Mouse (Mus musculus) G1E (cell line): ENCODE results near the gene Gm28308. TPM values are rescaled to one million over a fixed set of nuclear protein-coding genes. Genes with fewer than 3 reads are reported as not detected.

Experiments
- ATAC-seq: 2 replicates; pipeline ENCODE4 v1.8.0; 2016; ENCODE audit warnings: mild to moderate bottlenecking; ENCODE audit not compliant: insufficient number of reproducible peaks, poor library complexity, low FRiP score, severe bottlenecking; ENCODE audit errors: extremely low read depth
- DNase-seq: peaks from one replicate; pipeline ENCODE4 v3.0.0; 2012; ENCODE audit warnings: low spot score
- H3K27me3 ChIP-seq: 2 replicates; pipeline ENCODE4 v1.6.1; 2012; ENCODE audit warnings: mild to moderate bottlenecking, low read length, inconsistent platforms; ENCODE audit not compliant: insufficient read depth
- H3K36me3 ChIP-seq: replicated peaks from 2 replicates; pipeline ENCODE3; 2012; ENCODE audit warnings: mild to moderate bottlenecking, inconsistent platforms
- H3K4me1 ChIP-seq: 2 replicates; pipeline ENCODE4 v1.6.1; 2012; ENCODE audit warnings: low read depth, low read length, inconsistent platforms, mixed read lengths; ENCODE audit not compliant: insufficient read depth
- H3K4me3 ChIP-seq: 2 replicates; pipeline ENCODE4 v1.5.1; 2012; ENCODE audit warnings: low read depth, mild to moderate bottlenecking, inconsistent platforms, low read length, moderate library complexity, mixed read lengths
- H3K9me3 ChIP-seq: replicated peaks from 2 replicates; pipeline ENCODE4 v1.6.1; 2012; ENCODE audit warnings: inconsistent platforms
- CTCF ChIP-seq: IDR thresholded peaks from 2 replicates; pipeline ENCODE4 v1.5.1; 2012; ENCODE audit warnings: low read depth, low read length, inconsistent platforms, mixed read lengths
- GATA1 ChIP-seq: IDR thresholded peaks from 2 replicates; pipeline ENCODE4 v1.6.1; 2012; ENCODE audit warnings: borderline replicate concordance, low read length, inconsistent platforms, mixed read lengths
- GATA2 ChIP-seq: IDR thresholded peaks from 2 replicates; pipeline ENCODE4 v1.6.1; 2012; ENCODE audit warnings: low read depth, low read length, inconsistent platforms, borderline replicate concordance
- POLR2AphosphoS5 ChIP-seq: IDR thresholded peaks from 2 replicates; pipeline ENCODE4 v1.6.1; 2012; ENCODE audit warnings: low read depth, low read length, inconsistent platforms; ENCODE audit not compliant: insufficient replicate concordance
- TAL1 ChIP-seq: conservative IDR thresholded peaks from 2 replicates; pipeline ENCODE4 v1.6.1; 2012; ENCODE audit warnings: low read depth, low read length, inconsistent platforms, mixed read lengths
- polyA plus RNA-seq: library from polyadenylated mRNA; stranded (reverse); fragments of >175 nt; gene quantifications from 2 replicates; pipeline ENCODE4 v1.2.3, GENCODE M21; 2012
- total RNA-seq, 2 experiments: library from RNA; stranded (forward) in 1 of 2; stranded (reverse) in 1 of 2; fragments of 200-1000 nt in 1 of 2; fragments of >200 nt in 1 of 2; fragmentation: Nextera tagmentation in 1 of 2; gene quantifications; 2 replicates each; pipeline ENCODE4 v1.2.3; 2014 to 2017

Gm28308 gene
- total and polyA plus RNA-seq, 3 experiments = not detected

DNA sequence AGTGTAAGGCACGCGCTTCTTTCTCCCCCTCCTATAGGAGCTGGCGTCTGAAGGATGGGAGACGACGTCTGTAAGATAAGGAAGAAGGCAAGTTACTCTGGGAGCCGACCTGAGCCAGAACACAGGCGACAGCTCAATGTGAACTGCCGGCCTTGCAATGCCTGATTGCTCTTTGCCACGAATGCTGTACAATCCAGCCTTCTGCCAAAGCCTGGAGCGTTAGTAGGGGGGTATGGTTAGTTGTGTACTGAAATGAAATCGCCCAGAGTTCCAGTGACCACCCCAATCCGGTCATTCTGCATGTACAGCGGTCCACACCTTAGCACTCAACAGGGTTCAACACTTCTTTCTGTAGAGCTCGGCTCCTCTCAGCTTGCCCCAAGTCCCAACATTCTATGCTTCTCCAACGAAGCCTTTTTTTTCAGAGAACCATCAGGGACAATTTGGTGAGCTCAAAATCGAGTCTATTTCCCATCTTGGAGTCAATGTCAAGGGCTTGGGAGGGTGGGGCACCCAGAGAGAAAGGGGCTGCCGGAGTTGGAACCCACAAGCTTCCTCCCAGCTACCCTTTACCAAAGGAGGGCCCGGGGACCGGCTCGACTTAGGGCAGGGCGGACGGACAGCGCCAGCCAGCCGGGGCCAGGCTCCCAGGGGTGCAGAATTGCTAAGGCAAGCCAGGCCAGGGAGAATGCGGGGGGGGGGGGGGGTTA is 46.1 kb upstream of the Gm28308 start:
- Histone ChIP-seq H3K36me3 (no peaks in the 10 kb centered on the region), H3K4me3 (no peak overlapping the region), H3K27me3 (peaks cover 13% of the 10 kb centered on the region), H3K9me3 (peaks cover 12% of the 10 kb centered on the region), H3K4me1 (no peaks in the 10 kb centered on the region)
- no peak for ATAC-seq
- no peak for TF ChIP-seq POLR2AphosphoS5
- TF ChIP-seq TAL1 = no peak
- no peak for TF ChIP-seq CTCF
- TF ChIP-seq GATA1 = no peak
- TF ChIP-seq GATA2 = no peak
- DNase-seq = no peak

DNA sequence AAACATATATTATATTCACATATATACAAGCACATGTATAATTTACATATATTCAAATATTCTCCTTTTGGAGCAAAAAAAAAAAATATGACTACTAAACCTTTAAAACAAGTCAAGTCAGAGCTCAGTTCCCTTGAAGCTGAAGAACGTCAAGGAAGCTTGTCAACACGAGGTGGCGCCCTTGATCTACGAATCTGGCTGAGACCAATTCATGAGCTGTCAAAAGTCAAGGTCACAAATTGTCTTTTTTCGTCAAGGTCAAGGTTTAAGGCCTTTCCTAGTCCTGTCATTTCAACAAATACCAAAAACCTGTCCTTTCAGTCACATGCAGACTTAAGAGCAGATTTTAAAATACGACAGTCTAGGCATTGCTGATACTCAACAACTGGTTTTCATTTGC is 43.8 kb upstream of the Gm28308 start:
- Histone ChIP-seq H3K36me3 (no peaks in the 10 kb centered on the region), H3K9me3 (peaks cover 12% of the 10 kb centered on the region), H3K4me1 (no peaks in the 10 kb centered on the region), H3K27me3 (peaks cover 14% of the 10 kb centered on the region; the same call in 1 of the 2 replicates), H3K4me3 (no peak overlapping the region)
- ATAC-seq = no peak
- no peak for TF ChIP-seq GATA1
- TF ChIP-seq POLR2AphosphoS5 = no peak
- TF ChIP-seq CTCF = no peak
- no peak for TF ChIP-seq TAL1
- no peak for DNase-seq

DNA sequence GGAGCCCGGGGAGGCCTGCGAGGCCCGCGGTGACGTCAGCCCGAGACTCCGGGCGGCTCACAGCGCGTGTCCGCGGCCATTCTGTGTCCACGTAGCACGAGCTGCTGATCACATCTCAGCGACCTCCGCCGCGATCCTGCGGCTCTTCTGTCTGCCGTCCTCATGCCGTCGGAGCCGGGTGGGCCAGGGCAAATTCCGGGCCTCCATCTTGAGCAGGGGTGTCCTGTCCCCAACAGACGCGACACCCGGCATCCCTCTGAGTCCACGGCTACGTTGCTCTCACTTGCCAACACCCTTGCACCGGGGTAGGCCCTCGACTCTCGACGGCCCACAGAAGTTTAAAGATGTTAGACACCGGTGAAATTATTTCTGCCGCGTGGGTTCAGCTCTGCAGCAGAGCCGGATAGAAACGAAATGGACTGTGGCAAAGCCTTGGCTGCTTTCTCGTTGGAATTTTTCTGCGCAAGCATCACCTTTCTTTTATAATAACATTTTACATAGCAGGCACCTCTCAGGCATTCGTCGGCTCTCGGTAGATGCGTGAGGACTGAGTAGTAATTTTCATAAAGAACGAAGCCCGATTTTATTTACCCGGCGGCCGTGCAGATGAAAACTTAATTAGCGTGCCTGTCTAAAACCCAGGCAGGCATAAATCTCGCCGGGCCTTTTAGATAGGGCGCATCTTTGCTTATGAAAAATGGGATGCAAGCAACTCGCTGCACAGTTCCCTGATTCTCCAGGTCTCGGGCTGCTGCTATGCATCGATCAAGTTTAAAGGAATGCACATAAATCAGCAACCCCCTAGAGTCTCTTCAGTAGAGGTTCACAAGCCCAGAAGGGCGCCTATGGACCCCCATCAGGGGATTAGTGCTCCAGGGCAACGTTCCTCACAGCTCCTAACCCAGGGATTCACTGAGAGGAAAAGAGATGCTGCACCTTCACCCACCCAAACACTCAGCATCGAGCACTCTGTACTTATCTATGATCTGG is 40.7 kb upstream of the Gm28308 start:
- H3K4me1 ChIP-seq = no peaks in the 10 kb centered on the region
- H3K4me3 ChIP-seq = no peak overlapping the region
- H3K27me3 ChIP-seq = peaks cover 28% of the 10 kb centered on the region
- no peak for DNase-seq
- TF ChIP-seq GATA2 = no peak
- no peak for TF ChIP-seq POLR2AphosphoS5
- TF ChIP-seq TAL1 = no peak
- TF ChIP-seq GATA1 = no peak
- no peak for TF ChIP-seq CTCF
- H3K9me3 ChIP-seq = no peaks in the 10 kb centered on the region
- no peaks in the 10 kb centered on the region for H3K36me3 ChIP-seq
- no peak for ATAC-seq

- no peaks in the 10 kb centered on the region for H3K4me1 ChIP-seq
- no peaks in the 10 kb centered on the region for H3K9me3 ChIP-seq
- peaks cover 37% of the 10 kb centered on the region for H3K27me3 ChIP-seq
- no peaks in the 10 kb centered on the region for H3K36me3 ChIP-seq
- TF ChIP-seq POLR2AphosphoS5 (no peak), GATA2 (no peak), TAL1 (no peak), GATA1 (no peak), CTCF (no peak)
- no peak overlapping the region for H3K4me3 ChIP-seq
- no peak for DNase-seq
- ATAC-seq = no peak
Observed at GRCm38 (mm10) chr6:52252775-52253376, 39.7 kb upstream of the Gm28308 start.

DNA sequence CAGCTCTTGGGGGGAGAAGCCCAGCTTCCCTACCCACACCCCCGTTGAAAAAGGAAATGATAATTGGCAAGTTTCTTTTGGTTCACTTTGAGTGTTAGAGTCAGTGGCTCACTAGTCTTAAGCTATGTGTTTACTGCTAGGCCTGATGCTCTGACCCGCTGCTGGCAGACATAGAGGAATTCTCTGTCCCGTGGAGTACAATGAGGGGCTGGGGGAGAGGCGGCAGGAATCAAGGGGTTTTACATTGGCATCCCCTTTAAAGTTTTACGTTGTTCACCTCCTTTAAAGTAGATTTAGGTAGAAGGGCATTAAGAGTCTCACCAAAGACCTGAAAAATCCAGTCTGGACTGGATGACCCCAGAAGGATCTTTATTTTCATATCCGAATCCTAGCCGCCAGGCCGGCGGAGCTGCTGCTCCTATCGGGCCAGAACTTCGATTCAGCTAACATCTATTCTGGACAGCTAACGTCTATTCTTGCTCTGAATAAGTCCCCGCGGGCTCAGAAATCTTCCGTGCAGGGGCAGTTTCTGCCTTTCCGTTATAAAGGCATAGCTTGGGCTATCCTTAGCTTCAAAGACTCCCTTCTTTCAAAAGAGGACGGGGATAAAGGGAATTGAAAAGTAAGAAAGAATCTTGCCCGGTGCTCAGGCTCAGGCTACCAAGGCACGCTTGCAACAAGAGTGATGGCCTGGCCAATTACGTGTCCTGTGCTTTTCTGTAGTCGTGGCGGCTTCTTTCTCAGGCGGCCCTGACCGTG is 39.1 kb upstream of the Gm28308 start:
- no peak for TF ChIP-seq TAL1
- no peak for TF ChIP-seq GATA1
- no peak for TF ChIP-seq POLR2AphosphoS5
- no peak for TF ChIP-seq CTCF
- no peak for TF ChIP-seq GATA2
- DNase-seq = no peak
- H3K4me3 ChIP-seq = no peak overlapping the region
- ATAC-seq = no peak
- peaks cover 41% of the 10 kb centered on the region for H3K27me3 ChIP-seq
- H3K4me1 ChIP-seq = no peaks in the 10 kb centered on the region
- no peaks in the 10 kb centered on the region for H3K9me3 ChIP-seq
- H3K36me3 ChIP-seq = no peaks in the 10 kb centered on the region
